Mouse (Mus musculus) heart, embryonic 16.5 days (tissue): Measurements from ENCODE around the gene Top3a. TPM values are rescaled to one million over a fixed set of nuclear protein-coding genes. Genes with fewer than 3 reads are reported as not detected.

Experiments
- ATAC-seq: fragments of 200-750 bp; cut with Nextera tagmentation; replicated peaks from 2 replicates; pipeline ENCODE4 v1.8.0; 2017; ENCODE audit warnings: moderate number of reproducible peaks; ENCODE audit not compliant: insufficient read depth, low FRiP score; ENCODE audit errors: extremely low read depth
- H3K27ac ChIP-seq: fragments of 300-500 bp; sonication (generic); 2 replicates; pipeline ENCODE4 v1.5.1; 2014; ENCODE audit warnings: mild to moderate bottlenecking, low read length, control low read depth, moderate library complexity
- H3K27me3 ChIP-seq: fragments of 300-500 bp; sonication (generic); 2 replicates; pipeline ENCODE4 v1.6.1; 2014; ENCODE audit warnings: low read length, mixed read lengths; ENCODE audit not compliant: control insufficient read depth, insufficient read depth
- H3K36me3 ChIP-seq: fragments of 300-500 bp; sonication (generic); 2 replicates; pipeline ENCODE4 v1.6.1; 2014; ENCODE audit not compliant: control insufficient read depth, insufficient read depth
- H3K4me1 ChIP-seq: fragments of 300-500 bp; sonication (generic); 2 replicates; pipeline ENCODE4 v1.6.1; 2014; ENCODE audit warnings: low read length, mixed read lengths; ENCODE audit not compliant: control insufficient read depth, insufficient read depth
- H3K4me2 ChIP-seq: fragments of 300-500 bp; sonication (generic); 2 replicates; pipeline ENCODE4 v1.6.1; 2014; ENCODE audit warnings: low read depth, mild to moderate bottlenecking, control low read depth, low read length
- H3K4me3 ChIP-seq: fragments of 300-500 bp; sonication (generic); 2 replicates; pipeline ENCODE4 v1.5.1; 2014; ENCODE audit warnings: mild to moderate bottlenecking, control low read depth, low read length
- H3K9ac ChIP-seq: fragments of 300-500 bp; sonication (generic); 2 replicates; pipeline ENCODE4 v1.6.1; 2014; ENCODE audit warnings: low read length, control low read depth
- H3K9me3 ChIP-seq: fragments of 300-500 bp; sonication (generic); replicated peaks from 2 replicates; pipeline ENCODE4 v1.6.1; 2016; ENCODE audit warnings: low read length; ENCODE audit not compliant: control insufficient read depth
- WGBS: fragments of 180-500 bp; shearing (Covaris S2); extraction: QIAGEN DNeasy Blood & Tissue Kit; methylation state at CpG from one replicate; pipeline ENCODE4 v1.1.7; 2014; 5-methylcytosine and 5-hydroxymethylcytosine counted together
- polyA plus RNA-seq: library from polyadenylated mRNA; unstranded; fragments of >200 nt; fragmentation: Nextera tagmentation; extraction: Ambion mirVana; gene quantifications from 2 replicates; pipeline ENCODE4 v1.2.1, GENCODE M21; 2015

Top3a gene
- polyA plus RNA-seq, 1 experiment from 2014 or later = 9.8 TPM

DNA sequence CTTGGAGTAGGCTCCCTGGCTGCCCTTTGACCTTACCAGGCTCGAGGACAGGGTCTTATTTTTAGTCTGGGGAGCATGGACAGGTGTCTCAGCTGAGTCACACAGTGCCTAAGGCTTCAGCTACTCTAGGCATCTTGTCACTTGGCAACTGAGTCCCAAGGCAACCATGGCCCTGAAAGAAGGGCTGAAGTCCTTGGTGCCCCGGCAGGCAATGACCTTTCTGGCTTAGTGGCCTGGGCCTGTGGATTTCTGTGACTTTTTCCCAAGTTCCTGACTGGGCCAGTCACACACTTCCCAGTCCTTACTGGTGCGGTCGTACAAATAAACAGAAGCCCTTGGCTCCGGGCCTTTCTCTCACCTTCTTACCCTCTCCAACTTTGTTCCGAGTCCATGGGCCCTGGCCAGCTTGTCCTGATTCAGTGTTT, 47.9 kb downstream of the Top3a start:
- Histone ChIP-seq H3K27ac (no peak overlapping the region), H3K27me3 (no peaks in the 10 kb centered on the region), H3K4me3 (peak overlapping the region; percentile 92), H3K4me1 (peaks cover 23% of the 10 kb centered on the region), H3K9ac (peak overlapping the region; percentile 83), H3K4me2 (peak overlapping the region; percentile 82), H3K9me3 (no peaks in the 10 kb centered on the region), H3K36me3 (peaks cover 20% of the 10 kb centered on the region)
- ATAC-seq = no peak
- WGBS = 61% methylated on average over 6 of the region's 6 CpGs

DNA sequence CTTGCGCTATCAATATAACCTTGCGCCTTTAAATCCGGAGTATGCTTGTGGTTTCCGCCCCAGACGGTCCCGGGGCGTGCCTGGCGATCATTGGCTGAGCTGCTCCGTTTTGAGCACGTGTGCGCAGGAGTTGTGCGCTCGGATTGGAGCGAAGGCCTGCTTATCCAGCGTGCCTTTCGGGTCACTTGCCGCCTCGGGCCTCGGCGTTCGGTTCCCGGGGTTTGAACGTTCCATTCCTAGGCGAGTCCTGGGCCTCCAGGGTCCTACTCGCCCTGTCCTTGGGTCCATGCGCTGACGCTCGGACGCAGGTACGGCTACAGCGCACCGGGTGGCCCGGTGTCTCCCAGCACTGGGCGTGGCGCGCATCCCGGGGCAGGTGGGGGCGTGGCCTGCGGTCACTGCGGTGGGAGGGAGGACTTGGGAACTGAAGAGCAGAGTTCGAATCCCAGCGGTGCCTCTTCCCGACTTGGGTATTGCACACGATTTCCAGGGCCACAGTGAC, 48.9 kb downstream of the Top3a start, which contains the start of gene Mief2:
TSS of gene Mief2 (plus strand) at position 139 of the 502 bp plus-strand sequence.
- peak within 1 kb of the TSS; percentile 82 for H3K4me2 ChIP-seq
- peak within 1 kb of the TSS; percentile 96 for H3K27ac ChIP-seq
- peak within 1 kb of the TSS; percentile 92 for H3K4me3 ChIP-seq
- H3K36me3 ChIP-seq = peaks cover 29% of the 10 kb centered on the region
- no peaks in the 10 kb centered on the region for H3K27me3 ChIP-seq
- peaks cover 23% of the 10 kb centered on the region for H3K4me1 ChIP-seq
- under 1% methylated on average over 44 of the region's 44 CpGs for WGBS
- H3K9me3 ChIP-seq = no peaks in the 10 kb centered on the region
- peak; percentile 87 for ATAC-seq
- H3K9ac ChIP-seq = peak within 1 kb of the TSS; percentile 96

DNA sequence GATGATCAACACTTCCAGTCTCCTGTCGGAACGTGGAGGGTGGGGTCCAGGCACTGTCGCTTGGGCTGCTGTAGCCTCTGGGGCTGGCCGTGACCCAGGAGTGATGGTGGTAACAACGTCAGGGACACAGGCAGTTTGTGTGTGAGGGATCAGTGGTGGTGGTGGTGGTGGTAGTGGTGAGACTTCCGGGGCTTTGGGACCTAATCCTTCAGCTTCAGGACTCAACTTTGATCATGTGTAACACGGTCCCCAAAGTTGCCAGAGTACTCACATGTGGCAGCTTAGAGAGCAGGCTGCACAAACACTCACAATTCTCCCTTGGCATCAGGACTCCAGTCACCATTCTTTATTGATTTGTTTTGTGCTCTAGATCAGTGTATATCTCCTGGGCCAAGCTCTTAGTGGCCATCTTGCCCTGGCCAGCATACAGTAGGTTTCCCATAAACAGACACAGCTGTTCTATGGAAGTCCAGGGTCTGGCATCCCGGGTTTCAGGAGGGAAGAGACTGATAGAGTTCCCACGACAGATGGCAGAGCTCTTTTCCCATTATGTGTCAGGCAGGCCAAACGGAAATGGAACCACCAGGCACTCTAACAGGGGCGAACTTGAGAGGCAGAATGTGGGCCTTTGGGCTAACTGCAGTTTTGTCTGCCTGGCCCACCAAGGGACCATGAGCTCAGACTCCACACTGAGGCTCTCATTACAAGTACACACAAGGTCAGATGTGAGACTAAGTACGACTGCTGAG, 49.6 kb downstream of the Top3a start:
- peaks cover 23% of the 10 kb centered on the region for H3K4me1 ChIP-seq
- H3K4me3 ChIP-seq = peak overlapping the region; percentile 92

DNA sequence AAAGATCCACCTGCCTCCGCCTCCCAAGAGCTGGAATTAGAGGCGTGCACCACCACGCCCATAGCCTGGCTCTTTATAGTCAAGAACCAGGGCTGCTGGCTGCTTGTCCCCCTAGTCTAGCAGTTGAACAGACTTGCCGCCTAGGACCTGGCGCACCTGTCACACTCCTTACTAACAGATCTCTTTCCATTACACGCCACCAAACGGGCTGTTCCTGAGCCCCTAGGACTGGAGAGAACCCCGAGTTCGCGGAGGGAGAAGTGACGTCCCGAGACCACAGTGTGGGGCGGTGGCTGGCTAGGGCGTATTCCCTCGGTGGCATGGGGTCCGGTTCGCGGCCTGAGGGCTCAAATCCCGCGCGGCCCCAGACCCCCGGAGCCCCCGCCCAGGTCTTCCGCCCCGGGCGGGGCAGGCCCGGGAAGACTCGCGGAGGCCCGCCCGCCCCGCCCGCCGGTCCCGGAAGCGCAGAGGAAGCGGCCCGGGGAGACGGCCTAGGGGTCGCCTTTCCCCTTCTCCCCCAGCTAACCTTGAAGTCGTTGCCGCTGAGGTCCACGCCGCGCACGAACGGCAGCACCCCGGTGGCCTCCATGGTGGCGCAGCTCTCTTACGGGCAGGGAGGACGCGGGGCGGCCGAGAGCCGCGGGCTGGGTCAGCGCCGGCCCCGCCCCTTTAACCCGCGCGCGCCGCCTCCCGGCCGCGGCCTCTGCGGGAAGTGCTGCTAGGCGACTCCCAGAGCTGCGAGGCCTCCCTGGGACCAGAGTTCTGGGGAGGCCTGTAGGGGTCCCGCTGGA, 50.4 kb downstream of the Top3a start, which contains the start of gene Flii:
TSS of gene Flii (minus strand) at position 663 of the 791 bp plus-strand sequence.
- Histone ChIP-seq H3K36me3 (peaks cover 34% of the 10 kb centered on the region), H3K27ac (peak within 1 kb of the TSS; percentile 96), H3K9me3 (no peaks in the 10 kb centered on the region), H3K4me2 (peak within 1 kb of the TSS; percentile 82), H3K27me3 (no peaks in the 10 kb centered on the region), H3K4me1 (peaks cover 23% of the 10 kb centered on the region), H3K9ac (peak within 1 kb of the TSS; percentile 96), H3K4me3 (peak within 1 kb of the TSS; percentile 92)
- under 1% methylated on average over 70 of the region's 71 CpGs for WGBS
- ATAC-seq = peak; percentile 82

More for the DNA sequence above, 49.6 kb downstream of the Top3a start:
- Histone ChIP-seq H3K9ac (peak overlapping the region; percentile 96), H3K36me3 (peaks cover 31% of the 10 kb centered on the region), H3K27ac (peak overlapping the region; percentile 96), H3K27me3 (no peaks in the 10 kb centered on the region), H3K9me3 (no peaks in the 10 kb centered on the region), H3K4me2 (peak overlapping the region; percentile 82)
- 3% methylated on average over 12 of the region's 12 CpGs for WGBS
- peak; percentile 8 for ATAC-seq

DNA sequence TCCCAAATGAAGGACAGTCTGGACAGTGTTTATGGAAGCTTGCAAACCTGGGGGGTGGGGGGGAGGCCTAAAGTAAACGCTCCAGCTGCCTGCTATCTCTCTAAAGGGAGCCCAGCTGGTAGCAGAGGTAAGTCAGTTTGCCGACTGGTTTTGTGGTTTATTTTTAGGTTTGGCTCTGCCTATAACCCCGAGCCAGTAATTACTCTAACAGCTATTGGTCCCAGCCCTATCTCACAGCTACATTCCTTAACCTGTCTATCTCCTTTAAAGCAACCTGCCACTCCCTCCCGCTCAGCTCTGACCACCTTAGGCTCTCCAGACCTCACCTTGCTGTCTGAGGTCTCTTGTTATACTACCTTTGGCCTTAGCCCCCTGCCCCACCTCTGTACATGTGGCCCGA, 57.9 kb downstream of the Top3a start:
- Histone ChIP-seq H3K4me2 (no peak overlapping the region), H3K9ac (no peak overlapping the region), H3K27me3 (no peaks in the 10 kb centered on the region), H3K4me1 (peaks cover 11% of the 10 kb centered on the region), H3K27ac (peak overlapping the region; percentile 49), H3K36me3 (peaks cover 91% of the 10 kb centered on the region), H3K4me3 (no peak overlapping the region), H3K9me3 (no peaks in the 10 kb centered on the region)
- 49% methylated on average over 5 of the region's 5 CpGs for WGBS
- no peak; the same call in 1 of the 2 replicates for ATAC-seq

DNA sequence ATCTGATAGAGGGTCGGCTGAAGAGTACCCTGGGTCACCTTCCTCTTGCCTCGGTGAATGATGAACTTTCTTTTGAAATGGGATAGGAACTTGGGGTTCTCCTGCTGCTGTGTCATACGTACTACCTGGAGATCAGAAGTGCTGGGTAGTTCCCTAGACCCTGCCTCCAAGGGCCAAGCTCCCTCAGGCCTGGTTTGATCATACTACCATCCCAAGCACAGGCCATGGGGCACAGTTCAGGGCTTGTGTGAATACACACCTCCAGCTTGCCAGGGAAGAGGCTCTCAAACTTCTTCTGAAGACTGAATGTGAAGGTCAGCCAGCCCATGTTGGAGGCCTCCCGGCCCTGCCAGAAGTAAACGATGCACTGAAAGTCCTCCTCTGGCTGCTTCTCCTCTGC, 61.3 kb downstream of the Top3a start:
- no peak for ATAC-seq
- Histone ChIP-seq H3K4me3 (no peak overlapping the region), H3K27me3 (no peaks in the 10 kb centered on the region), H3K4me2 (no peak overlapping the region), H3K9me3 (no peaks in the 10 kb centered on the region), H3K4me1 (peaks cover 11% of the 10 kb centered on the region), H3K27ac (no peak overlapping the region), H3K9ac (no peak overlapping the region), H3K36me3 (peaks cover 92% of the 10 kb centered on the region)
- WGBS = 85% methylated on average over 5 of the region's 5 CpGs

DNA sequence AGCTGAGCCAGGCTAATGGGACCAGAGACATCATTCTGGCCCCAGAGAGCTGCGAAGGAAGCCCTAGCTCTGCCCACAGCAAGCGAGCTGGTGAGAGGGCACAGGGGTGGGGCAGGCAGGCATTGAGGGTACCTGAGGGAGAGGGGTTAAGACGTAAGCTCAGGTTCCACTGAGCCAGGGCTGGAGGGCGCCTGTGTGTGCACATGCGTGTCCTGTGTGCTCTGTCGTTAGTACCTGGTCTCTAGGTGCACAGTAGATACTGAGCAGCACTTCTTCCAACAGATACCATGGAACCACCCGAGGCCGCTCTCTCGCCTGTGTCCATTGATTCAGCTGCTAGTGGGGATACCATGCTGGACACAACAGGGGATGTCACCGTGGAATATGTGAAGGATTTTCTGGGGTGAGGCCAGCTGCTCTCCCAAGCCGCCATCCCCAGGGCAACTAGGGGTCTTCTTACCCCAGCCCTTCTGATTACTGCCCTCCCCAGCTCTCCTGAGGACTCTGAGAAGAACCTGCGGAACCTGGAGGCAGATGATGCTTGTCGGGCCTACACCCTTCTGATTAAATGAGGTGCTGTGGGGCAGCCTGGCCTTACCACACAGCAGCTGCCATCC, 64.4 kb downstream of the Top3a start:
- Histone ChIP-seq H3K9me3 (no peaks in the 10 kb centered on the region), H3K9ac (no peak overlapping the region), H3K36me3 (peaks cover 86% of the 10 kb centered on the region), H3K27me3 (no peaks in the 10 kb centered on the region), H3K27ac (no peak overlapping the region), H3K4me1 (no peaks in the 10 kb centered on the region), H3K4me3 (no peak overlapping the region), H3K4me2 (no peak overlapping the region)
- no peak for ATAC-seq
- WGBS = 91% methylated on average over 13 of the region's 13 CpGs

DNA sequence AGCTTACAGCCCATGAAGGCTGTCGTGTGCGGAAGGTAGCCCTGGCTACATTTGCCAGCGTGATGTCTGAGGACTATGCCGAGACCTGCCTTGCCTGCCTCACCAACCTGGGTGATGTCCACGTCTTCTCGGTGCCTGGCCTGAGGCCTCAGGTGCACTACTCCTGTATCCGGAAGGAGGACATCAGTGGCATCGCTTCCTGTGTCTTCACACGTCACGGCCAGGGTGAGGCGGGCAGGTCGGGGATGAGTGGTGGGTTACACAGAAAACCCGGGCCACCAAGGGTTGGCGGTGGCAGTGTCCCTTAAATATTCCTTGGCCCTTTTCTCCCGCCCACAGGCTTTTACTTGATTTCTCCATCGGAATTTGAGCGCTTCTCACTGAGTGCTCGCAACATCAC, 65.1 kb downstream of the Top3a start:
- no peaks in the 10 kb centered on the region for H3K27me3 ChIP-seq
- H3K4me2 ChIP-seq = no peak overlapping the region
- H3K27ac ChIP-seq = no peak overlapping the region
- peaks cover 83% of the 10 kb centered on the region for H3K36me3 ChIP-seq
- H3K9ac ChIP-seq = no peak overlapping the region
- ATAC-seq = no peak
- 91% methylated on average over 18 of the region's 18 CpGs for WGBS
- no peaks in the 10 kb centered on the region for H3K4me1 ChIP-seq
- no peaks in the 10 kb centered on the region for H3K9me3 ChIP-seq
- no peak overlapping the region for H3K4me3 ChIP-seq
